Mouse (Mus musculus) intestine, embryonic 16.5 days (tissue): ENCODE data around the gene Glis1. TPM values are rescaled to one million over a fixed set of nuclear protein-coding genes. Genes with fewer than 3 reads are reported as not detected.
A peak's percentile ranks its signal among the peaks of the same experiment; 100 is the strongest.

Experiments used
- ATAC-seq: fragments of 200-750 bp; cut with Nextera tagmentation; 2 replicates; pipeline ENCODE4 v1.8.0; 2017; ENCODE audit warnings: moderate TSS enrichment, moderate library complexity
- H3K27ac ChIP-seq: fragments of 300-500 bp; sonication (generic); 2 replicates; pipeline ENCODE4 v1.5.1; 2014; ENCODE audit warnings: mild to moderate bottlenecking, low read length
- H3K27me3 ChIP-seq: fragments of 300-500 bp; sonication (generic); replicated peaks from 2 replicates; pipeline ENCODE4 v1.6.1; 2014; ENCODE audit warnings: low read length, control low read depth, mixed read lengths; ENCODE audit not compliant: control insufficient read depth, insufficient read depth
- H3K36me3 ChIP-seq: fragments of 300-500 bp; sonication (generic); 2 replicates; pipeline ENCODE4 v1.6.1; 2014; ENCODE audit warnings: low read length, control low read depth; ENCODE audit not compliant: control insufficient read depth, insufficient read depth
- H3K4me1 ChIP-seq: fragments of 300-500 bp; sonication (generic); 2 replicates; pipeline ENCODE4 v1.6.1; 2014; ENCODE audit warnings: low read length, control low read depth, mixed read lengths; ENCODE audit not compliant: control insufficient read depth, insufficient read depth
- H3K4me2 ChIP-seq: fragments of 300-500 bp; sonication (generic); 2 replicates; pipeline ENCODE4 v1.6.1; 2014; ENCODE audit warnings: low read depth, low read length, control low read depth
- H3K4me3 ChIP-seq: fragments of 300-500 bp; sonication (generic); 2 replicates; pipeline ENCODE4 v1.5.1; 2014; ENCODE audit warnings: mild to moderate bottlenecking, low read length
- H3K9ac ChIP-seq: fragments of 300-500 bp; sonication (generic); 2 replicates; pipeline ENCODE4 v1.6.1; 2014; ENCODE audit warnings: low read depth, low read length
- H3K9me3 ChIP-seq: fragments of 300-500 bp; sonication (generic); 2 replicates; pipeline ENCODE4 v1.6.1; 2016; ENCODE audit warnings: low read length, control low read depth; ENCODE audit not compliant: control insufficient read depth
- WGBS: fragments of 180-500 bp; shearing (Covaris S2); extraction: QIAGEN DNeasy Blood & Tissue Kit; methylation state at CpG from one replicate; pipeline ENCODE4 v1.1.7; 2014; 5-methylcytosine and 5-hydroxymethylcytosine counted together
- polyA plus RNA-seq: library from polyadenylated mRNA; unstranded; fragments of >200 nt; fragmentation: Nextera tagmentation; extraction: Ambion mirVana; gene quantifications from 2 replicates; pipeline ENCODE4 v1.2.1, GENCODE M21; 2015

Gene Glis1
- polyA plus RNA-seq, 1 experiment from 2014 or later, result 0.32 TPM

DNA sequence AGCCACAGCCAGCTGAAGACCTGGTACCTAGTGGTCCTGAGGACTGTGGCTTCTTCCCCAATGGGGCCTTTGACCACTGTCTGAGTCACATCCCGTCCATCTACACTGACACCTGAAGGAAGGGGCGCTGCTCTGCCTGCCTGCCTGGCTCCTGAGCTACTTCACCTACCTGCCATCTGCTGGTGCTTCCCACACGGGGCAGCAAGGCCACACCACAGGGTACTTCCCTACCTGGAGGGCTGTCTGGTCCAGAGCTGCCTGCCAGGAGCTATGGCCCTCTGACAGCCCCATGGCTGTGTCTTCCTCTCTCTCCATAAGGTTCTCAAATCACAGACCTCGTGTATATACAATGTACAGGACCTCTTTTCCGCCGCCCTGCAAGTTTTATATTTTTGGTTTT is 200.2 kb downstream of the Glis1 start:
- WGBS, result 75% methylated on average over 6 of the region's 6 CpGs
- H3K27me3 ChIP-seq, result no peaks in the 10 kb centered on the region; the same call in 1 of the 2 replicates
- no peak overlapping the region for H3K4me3 ChIP-seq
- H3K4me2 ChIP-seq, result no peak overlapping the region
- H3K9ac ChIP-seq, result no peak overlapping the region
- H3K4me1 ChIP-seq, result peaks cover 7% of the 10 kb centered on the region
- no peaks in the 10 kb centered on the region for H3K36me3 ChIP-seq
- ATAC-seq, result no peak
- no peak overlapping the region for H3K27ac ChIP-seq
- no peaks in the 10 kb centered on the region for H3K9me3 ChIP-seq

GRCm38 (mm10) chr4:107636099-107636498 is 201.7 kb downstream of the Glis1 start:
- Histone ChIP-seq H3K4me1 (peaks cover 9% of the 10 kb centered on the region), H3K9ac (no peak overlapping the region), H3K9me3 (no peaks in the 10 kb centered on the region), H3K4me3 (no peak overlapping the region), H3K27me3 (no peaks in the 10 kb centered on the region), H3K36me3 (no peaks in the 10 kb centered on the region), H3K27ac (no peak overlapping the region), H3K4me2 (no peak overlapping the region)
- 75% methylated on average over 6 of the region's 6 CpGs for WGBS
- ATAC-seq, result no peak

DNA sequence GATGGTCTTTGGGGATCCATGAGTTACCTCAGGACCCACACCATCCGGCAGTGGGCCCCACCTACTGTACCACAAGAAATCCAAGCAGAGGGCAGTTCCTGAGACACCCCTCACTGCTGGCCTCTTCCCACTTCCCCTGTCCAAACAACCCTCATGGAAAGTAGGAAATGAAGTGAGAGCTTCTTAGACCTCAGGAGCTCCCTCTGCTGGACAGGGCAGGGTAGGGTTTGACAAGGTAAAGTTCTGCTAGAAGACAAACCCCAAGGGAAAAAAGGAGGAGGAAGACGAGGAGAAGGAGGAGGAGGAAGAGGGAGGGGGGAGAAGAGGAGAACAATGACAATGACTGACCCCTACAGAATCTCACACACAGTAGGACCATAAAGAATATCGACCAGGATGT is 203.3 kb downstream of the Glis1 start:
- no peak overlapping the region for H3K9ac ChIP-seq
- H3K4me3 ChIP-seq, result no peak overlapping the region
- ATAC-seq, result no peak
- no peaks in the 10 kb centered on the region for H3K36me3 ChIP-seq
- 71% methylated on average over 3 of the region's 3 CpGs for WGBS
- H3K27ac ChIP-seq, result no peak overlapping the region
- no peaks in the 10 kb centered on the region for H3K9me3 ChIP-seq
- H3K4me2 ChIP-seq, result no peak overlapping the region
- peaks cover 13% of the 10 kb centered on the region for H3K4me1 ChIP-seq
- no peaks in the 10 kb centered on the region for H3K27me3 ChIP-seq

- H3K27ac ChIP-seq, result peak overlapping the region; percentile 21; the same call in 1 of the 2 replicates
- no peaks in the 10 kb centered on the region for H3K36me3 ChIP-seq
- H3K9ac ChIP-seq, result no peak overlapping the region
- 0 out of 2 replicates have a peak, but pooled peaks have one; percentile 18 for ATAC-seq
- no peak overlapping the region for H3K4me3 ChIP-seq
- no peak overlapping the region for H3K4me2 ChIP-seq
- H3K9me3 ChIP-seq, result no peaks in the 10 kb centered on the region
- peaks cover 13% of the 10 kb centered on the region for H3K4me1 ChIP-seq
- no peaks in the 10 kb centered on the region for H3K27me3 ChIP-seq
- WGBS, result 59% methylated on average over 10 of the region's 10 CpGs
These were observed 203.9 kb downstream of the Glis1 start for GRCm38 (mm10) chr4:107638303-107638702.

DNA sequence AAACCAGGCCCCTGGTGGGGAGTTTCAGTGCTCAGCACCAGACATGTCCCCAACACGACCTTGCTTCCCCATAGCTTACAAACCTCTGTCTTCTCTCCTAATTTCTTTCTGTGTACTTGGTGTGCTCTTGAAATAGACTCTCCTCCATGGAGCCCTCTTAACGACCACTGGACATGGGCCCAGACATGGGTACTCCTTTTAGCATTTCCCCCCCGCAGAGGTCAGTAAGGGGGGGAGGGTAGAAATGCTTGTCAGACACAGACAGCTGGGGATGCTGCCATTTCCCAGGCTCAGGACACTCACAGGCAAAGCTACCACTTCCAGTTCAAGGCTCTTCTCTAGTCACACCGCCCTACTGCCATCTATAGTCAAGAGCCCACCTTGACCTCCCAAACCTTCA is 207.2 kb downstream of the Glis1 start:
- Histone ChIP-seq H3K36me3 (no peaks in the 10 kb centered on the region), H3K4me2 (no peak overlapping the region), H3K4me3 (no peak overlapping the region), H3K27me3 (no peaks in the 10 kb centered on the region), H3K9ac (no peak overlapping the region), H3K9me3 (no peaks in the 10 kb centered on the region), H3K4me1 (peaks cover 13% of the 10 kb centered on the region), H3K27ac (no peak overlapping the region)
- ATAC-seq, result no peak
- 71% methylated on average over 4 of the region's 4 CpGs for WGBS

GRCm38 (mm10) chr4:107648959-107649485 is 214.6 kb downstream of the Glis1 start:
- H3K27me3 ChIP-seq, result no peaks in the 10 kb centered on the region
- no peak for ATAC-seq
- H3K4me2 ChIP-seq, result no peak overlapping the region
- H3K4me3 ChIP-seq, result no peak overlapping the region
- no peaks in the 10 kb centered on the region for H3K36me3 ChIP-seq
- H3K9ac ChIP-seq, result no peak overlapping the region
- H3K4me1 ChIP-seq, result peaks cover 4% of the 10 kb centered on the region; the same call in 1 of the 2 replicates
- H3K27ac ChIP-seq, result no peak overlapping the region
- H3K9me3 ChIP-seq, result no peaks in the 10 kb centered on the region
- WGBS, result 68% methylated on average over 5 of the region's 5 CpGs

DNA sequence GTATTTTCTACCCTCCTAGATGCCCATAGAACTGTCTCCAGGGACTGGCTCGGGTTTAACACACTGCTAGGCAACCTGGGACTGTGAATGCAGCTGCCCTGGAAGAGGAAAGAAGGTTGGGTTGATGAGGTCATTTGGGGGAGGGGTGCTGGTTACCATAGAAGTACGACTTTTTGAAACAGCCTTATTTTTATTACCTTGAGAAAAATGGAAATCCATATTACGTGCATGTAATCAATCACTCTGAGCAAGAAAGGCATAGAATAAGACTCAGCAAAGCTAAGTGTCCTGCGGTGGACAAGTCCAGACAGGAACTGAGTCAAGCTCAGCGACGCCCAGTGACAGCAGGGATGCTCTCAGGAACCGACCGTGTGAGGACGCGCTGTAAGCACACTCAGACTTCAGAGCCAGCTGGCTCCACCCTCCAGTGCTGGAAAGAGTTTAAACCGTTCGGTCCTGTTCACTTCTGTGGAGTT is 216.7 kb downstream of the Glis1 start:
- H3K27ac ChIP-seq, result no peak overlapping the region
- H3K27me3 ChIP-seq, result no peaks in the 10 kb centered on the region
- H3K4me1 ChIP-seq, result peaks cover 4% of the 10 kb centered on the region; the same call in 1 of the 2 replicates
- H3K4me3 ChIP-seq, result no peak overlapping the region
- no peak overlapping the region for H3K9ac ChIP-seq
- no peak overlapping the region for H3K4me2 ChIP-seq
- H3K36me3 ChIP-seq, result no peaks in the 10 kb centered on the region
- 28% methylated on average over 12 of the region's 12 CpGs for WGBS
- no peaks in the 10 kb centered on the region for H3K9me3 ChIP-seq
- ATAC-seq, result no peak

- H3K4me1 ChIP-seq, result peaks cover 4% of the 10 kb centered on the region; the same call in 1 of the 2 replicates
- H3K27me3 ChIP-seq, result no peaks in the 10 kb centered on the region
- no peaks in the 10 kb centered on the region for H3K9me3 ChIP-seq
- ATAC-seq, result peak; percentile 86
- 12% methylated on average over 7 of the region's 7 CpGs for WGBS
- H3K27ac ChIP-seq, result no peak overlapping the region
- H3K4me2 ChIP-seq, result peak overlapping the region; percentile 5; the same call in 1 of the 2 replicates
- no peak overlapping the region for H3K9ac ChIP-seq
- H3K4me3 ChIP-seq, result no peak overlapping the region
- no peaks in the 10 kb centered on the region for H3K36me3 ChIP-seq
These were observed 218.3 kb downstream of the Glis1 start for GRCm38 (mm10) chr4:107652598-107653279.

DNA sequence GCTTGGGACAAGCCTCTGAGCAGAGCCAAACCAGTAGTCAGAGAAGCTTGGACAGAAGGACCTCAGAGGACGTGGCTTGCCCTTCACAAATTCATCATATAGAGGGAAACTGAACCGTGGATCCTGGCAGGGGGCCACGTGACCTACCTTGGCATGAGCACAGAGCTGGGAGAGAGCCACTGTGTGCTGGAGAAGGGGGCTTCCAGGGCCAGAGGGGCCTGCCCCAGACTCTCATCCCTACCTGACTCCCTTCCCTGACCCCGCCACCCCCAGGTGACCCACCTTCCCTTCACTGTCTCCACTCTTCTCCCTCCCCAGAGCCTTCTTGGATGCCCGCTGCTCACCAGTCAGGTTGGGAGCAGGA is 218.9 kb downstream of the Glis1 start:
- Histone ChIP-seq H3K27me3 (no peaks in the 10 kb centered on the region), H3K4me1 (peaks cover 4% of the 10 kb centered on the region; the same call in 1 of the 2 replicates), H3K4me3 (no peak overlapping the region), H3K27ac (no peak overlapping the region), H3K9ac (no peak overlapping the region), H3K9me3 (no peaks in the 10 kb centered on the region), H3K36me3 (no peaks in the 10 kb centered on the region), H3K4me2 (no peak overlapping the region)
- ATAC-seq, result no peak
- WGBS, result 67% methylated on average over 5 of the region's 5 CpGs
